Mouse (Mus musculus): ENCODE results near the gene Tnni3. TPM values are rescaled to one million over a fixed set of nuclear protein-coding genes. Genes with fewer than 3 reads are reported as not detected.

Tnni3 gene
- polyA plus RNA-seq, 1 experiment = 1,187 TPM

GRCm38 (mm10) chr7:4470275-4471178 is 53.5 kb downstream of the Tnni3 start:
- H3K36me3 ChIP-seq (ENCODE audit: control insufficient read depth, insufficient read depth, low read length) = no peaks in the 10 kb centered on the region
- no peaks in the 10 kb centered on the region; the same call in 1 of the 2 replicates for H3K4me1 ChIP-seq (replicated peaks; ENCODE audit: control insufficient read depth, insufficient read depth, low read length)
- H3K27ac ChIP-seq (ENCODE audit: control insufficient read depth, insufficient read depth, low read length) = no peak overlapping the region
- H3K27me3 ChIP-seq (ENCODE audit: control insufficient read depth, insufficient read depth, low read length) = no peaks in the 10 kb centered on the region; the same call in 1 of the 2 replicates
- no peak for TF ChIP-seq CTCF (IDR thresholded peaks at IDR 0.05; ENCODE audit: borderline replicate concordance, control insufficient read depth, extremely low read depth, insufficient read depth, low read length, poor library complexity)
- DNase-seq = no peak
- H3K4me3 ChIP-seq (ENCODE audit: control insufficient read depth, insufficient read depth, low read length) = no peak overlapping the region
- 30% methylated on average over 35 of the region's 35 CpGs for WGBS

Other genes with a start within 250 kb of the Tnni3 start
- gene Ncr1, start 186.5 kb downstream of the Tnni3 start, polyA plus RNA-seq (2012; rRNA removed) = 0.22 and 0.57 TPM in 2 replicates
- gene Gp6, start 126.5 kb downstream of the Tnni3 start, polyA plus RNA-seq (2012; rRNA removed) = not detected in 2 replicates
- 9.1 and 10.8 TPM in 2 replicates for gene Rdh13, start 78.6 kb downstream of the Tnni3 start, polyA plus RNA-seq (2012; rRNA removed)
- gene Eps8l1, start 63.6 kb downstream of the Tnni3 start, polyA plus RNA-seq (2012; rRNA removed) = 4.2 and 24.2 TPM in 2 replicates
- 136 and 162 TPM in 2 replicates for gene Ppp1r12c, start 22.5 kb downstream of the Tnni3 start, polyA plus RNA-seq (2012; rRNA removed)
- 1.8 TPM in 2 replicates for gene Tnnt1, start 7.8 kb downstream of the Tnni3 start, polyA plus RNA-seq (2012; rRNA removed)
- gene Dnaaf3, start 8.2 kb upstream of the Tnni3 start, polyA plus RNA-seq (2012; rRNA removed) = 8.3 and 9.8 TPM in 2 replicates
- 0.39 and 0.54 TPM in 2 replicates for gene Syt5, start 23.3 kb upstream of the Tnni3 start, polyA plus RNA-seq (2012; rRNA removed)
- gene Ptprh, start 79.8 kb upstream of the Tnni3 start, polyA plus RNA-seq (2012; rRNA removed) = 0.11 and 0.15 TPM in 2 replicates
- 103 and 113 TPM in 2 replicates for gene Tmem86b, start 107.2 kb upstream of the Tnni3 start, polyA plus RNA-seq (2012; rRNA removed)
- 419 and 475 TPM in 2 replicates for gene Ppp6r1, start 134.8 kb upstream of the Tnni3 start, polyA plus RNA-seq (2012; rRNA removed)
- 53.0 and 55.4 TPM in 2 replicates for gene Hspbp1, start 160.8 kb upstream of the Tnni3 start, polyA plus RNA-seq (2012; rRNA removed)
- gene Brsk1, start 166.4 kb upstream of the Tnni3 start, polyA plus RNA-seq (2012; rRNA removed) = 0.71 and 0.84 TPM in 2 replicates
- 2.2 and 3.7 TPM in 2 replicates for gene Tmem150b, start 201.0 kb upstream of the Tnni3 start, polyA plus RNA-seq (2012; rRNA removed)
- 224 and 250 TPM in 2 replicates for gene Kmt5c, start 215.9 kb upstream of the Tnni3 start, polyA plus RNA-seq (2012; rRNA removed)
- gene Cox6b2, start 228.9 kb upstream of the Tnni3 start, polyA plus RNA-seq (2012; rRNA removed) = 36.6 and 47.7 TPM in 2 replicates
- 0.11 TPM in 1 of 2 replicates, not detected in the other for gene Fam71e2, start 247.1 kb upstream of the Tnni3 start, polyA plus RNA-seq (2012; rRNA removed)

Measured in thymus, adult 2 months (tissue).